Mouse (Mus musculus) liver, postnatal 0 days (tissue): ENCODE measurements around the gene Mdn1.

Experiments
- CTCF ChIP-seq: sonication (generic); IDR thresholded peaks from 2 replicates; pipeline ENCODE4 v1.5.1; 2016; ENCODE audit warnings: antibody characterized with exemption, low read depth
- EP300 ChIP-seq: IDR thresholded peaks from 2 replicates; pipeline ENCODE4 v1.6.1; 2016; ENCODE audit warnings: antibody characterized with exemption, low read depth, mild to moderate bottlenecking

DNA sequence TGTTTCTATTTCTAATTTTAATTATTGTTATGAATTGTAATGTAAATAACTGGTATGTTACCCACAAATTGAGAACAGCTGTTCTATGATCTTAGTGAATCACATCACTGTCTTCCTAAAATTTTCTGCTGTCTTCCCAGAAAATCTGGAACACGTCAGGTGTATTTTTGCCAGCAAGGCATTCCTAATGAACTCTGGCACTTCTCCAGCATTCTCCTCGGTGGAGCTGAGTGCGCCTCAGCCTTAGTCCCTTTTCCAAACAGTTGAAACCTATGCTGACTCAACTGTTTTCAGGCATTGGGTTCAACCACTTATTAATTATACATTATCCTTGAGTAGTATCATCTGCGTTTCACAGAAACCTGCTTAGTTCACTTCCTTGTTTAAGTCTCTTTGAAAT, 25.6 kb downstream of the Mdn1 start:
- no peak for TF ChIP-seq EP300
- TF ChIP-seq CTCF = no peak
